Mouse (Mus musculus): ENCODE results near the gene Mrpl1. TPM values are rescaled to one million over a fixed set of nuclear protein-coding genes. Genes with fewer than 3 reads are reported as not detected.

The Mrpl1 gene
- total and polyA plus RNA-seq, 3 experiments = 3.1 to 50.9 (median 42.5) TPM

DNA sequence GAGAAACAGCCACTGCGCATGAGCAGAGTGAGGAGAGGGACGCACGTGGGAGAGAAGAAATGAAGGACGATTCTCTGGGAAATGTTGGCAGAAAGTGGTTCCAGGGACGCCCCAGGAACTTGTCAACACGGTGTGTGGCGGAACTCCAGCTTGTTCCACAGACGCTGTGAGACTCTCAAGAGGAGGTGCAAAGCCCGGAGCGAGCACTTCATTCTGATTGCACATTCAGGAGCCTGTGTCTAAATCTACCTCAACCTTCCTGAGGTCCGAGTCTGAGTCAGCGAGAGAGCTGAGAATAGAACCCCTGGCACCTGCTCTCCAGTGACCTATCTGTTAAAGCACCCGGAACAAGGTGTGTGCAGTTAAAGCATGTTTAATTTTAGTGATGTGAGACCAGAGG lies 98.8 kb downstream of the Mrpl1 start:
- no peak for DNase-seq (ENCODE audit: low spot score)
- H3K4me1 ChIP-seq (ENCODE audit: insufficient read depth, low read depth, low read length) = no peaks in the 10 kb centered on the region
- H3K4me3 ChIP-seq (ENCODE audit: low read depth, low read length) = no peak overlapping the region
- no peaks in the 10 kb centered on the region for H3K36me3 ChIP-seq (replicated peaks)
- H3K9me3 ChIP-seq (replicated peaks) = no peaks in the 10 kb centered on the region
- TF ChIP-seq GATA1 (IDR thresholded peaks at IDR 0.05; ENCODE audit: borderline replicate concordance, low read length) (no peak), GATA2 (IDR thresholded peaks at IDR 0.05; ENCODE audit: borderline replicate concordance, low read depth, low read length) (no peak), TAL1 (conservative IDR thresholded peaks at IDR 0.05; ENCODE audit: low read depth, low read length) (no peak), CTCF (IDR thresholded peaks at IDR 0.05; ENCODE audit: low read depth, low read length) (no peak), POLR2AphosphoS5 (IDR thresholded peaks at IDR 0.05; ENCODE audit: insufficient replicate concordance, low read depth, low read length) (no peak)
- H3K27me3 ChIP-seq (ENCODE audit: insufficient read depth, low read length) = no peaks in the 10 kb centered on the region
- no peak for ATAC-seq (ENCODE audit: extremely low read depth, insufficient number of reproducible peaks, low FRiP score, poor library complexity, severe bottlenecking)

DNA sequence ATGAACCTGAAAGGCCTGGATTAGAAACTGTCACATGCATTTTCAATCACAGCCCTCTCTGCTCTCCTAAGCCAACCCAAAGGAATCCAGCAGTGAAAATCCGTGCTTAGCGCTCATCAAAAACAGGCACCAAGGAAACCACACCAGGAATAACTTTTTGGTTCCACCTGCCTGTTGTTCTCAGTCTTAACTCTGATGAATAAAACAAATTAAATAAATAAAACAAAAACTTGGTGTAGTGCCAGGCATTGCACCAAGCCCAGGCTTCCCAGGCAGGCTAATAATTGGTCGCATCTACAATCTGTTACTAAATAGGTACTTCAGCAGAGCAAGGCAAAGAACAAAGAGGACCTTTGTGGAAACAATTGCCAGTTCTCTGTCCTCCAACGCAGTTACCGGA lies 99.4 kb downstream of the Mrpl1 start:
- no peak for ATAC-seq (ENCODE audit: extremely low read depth, insufficient number of reproducible peaks, low FRiP score, poor library complexity, severe bottlenecking)
- no peaks in the 10 kb centered on the region for H3K36me3 ChIP-seq (replicated peaks)
- no peaks in the 10 kb centered on the region for H3K27me3 ChIP-seq (ENCODE audit: insufficient read depth, low read length)
- no peak overlapping the region for H3K4me3 ChIP-seq (ENCODE audit: low read depth, low read length)
- TF ChIP-seq GATA1 (IDR thresholded peaks at IDR 0.05; ENCODE audit: borderline replicate concordance, low read length) (no peak), TAL1 (conservative IDR thresholded peaks at IDR 0.05; ENCODE audit: low read depth, low read length) (no peak), CTCF (IDR thresholded peaks at IDR 0.05; ENCODE audit: low read depth, low read length) (no peak), GATA2 (IDR thresholded peaks at IDR 0.05; ENCODE audit: borderline replicate concordance, low read depth, low read length) (no peak), POLR2AphosphoS5 (IDR thresholded peaks at IDR 0.05; ENCODE audit: insufficient replicate concordance, low read depth, low read length) (no peak)
- H3K4me1 ChIP-seq (ENCODE audit: insufficient read depth, low read depth, low read length) = no peaks in the 10 kb centered on the region
- H3K9me3 ChIP-seq (replicated peaks) = no peaks in the 10 kb centered on the region
- DNase-seq (ENCODE audit: low spot score) = no peak

DNA sequence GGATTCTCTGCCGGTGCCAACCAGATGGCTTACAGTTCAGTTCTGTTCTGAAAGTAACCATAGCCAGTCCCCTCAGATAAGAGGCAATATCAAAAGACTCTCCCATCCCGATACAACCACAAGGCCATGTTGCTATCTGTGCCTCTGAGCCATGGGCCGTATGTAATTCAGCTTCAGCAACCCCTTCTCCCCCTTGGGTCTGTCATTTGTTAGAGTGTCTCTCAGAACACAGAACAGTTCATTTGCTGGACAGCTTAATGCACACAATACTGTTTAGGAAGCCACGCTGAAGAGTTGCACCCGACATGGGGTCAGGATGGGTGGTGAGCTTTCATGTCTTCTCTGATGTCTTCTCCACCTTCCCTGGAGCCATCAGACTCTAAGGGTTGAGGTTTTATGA lies 100.3 kb downstream of the Mrpl1 start:
- no peaks in the 10 kb centered on the region for H3K27me3 ChIP-seq (ENCODE audit: insufficient read depth, low read length)
- no peaks in the 10 kb centered on the region for H3K36me3 ChIP-seq (replicated peaks)
- no peaks in the 10 kb centered on the region for H3K4me1 ChIP-seq (ENCODE audit: insufficient read depth, low read depth, low read length)
- H3K4me3 ChIP-seq (ENCODE audit: low read depth, low read length) = no peak overlapping the region
- no peaks in the 10 kb centered on the region for H3K9me3 ChIP-seq (replicated peaks)
- TF ChIP-seq GATA2 (IDR thresholded peaks at IDR 0.05; ENCODE audit: borderline replicate concordance, low read depth, low read length) (no peak), POLR2AphosphoS5 (IDR thresholded peaks at IDR 0.05; ENCODE audit: insufficient replicate concordance, low read depth, low read length) (no peak), CTCF (IDR thresholded peaks at IDR 0.05; ENCODE audit: low read depth, low read length) (no peak)
- no peak for ATAC-seq (ENCODE audit: extremely low read depth, insufficient number of reproducible peaks, low FRiP score, poor library complexity, severe bottlenecking)
- DNase-seq (ENCODE audit: low spot score) = no peak

DNA sequence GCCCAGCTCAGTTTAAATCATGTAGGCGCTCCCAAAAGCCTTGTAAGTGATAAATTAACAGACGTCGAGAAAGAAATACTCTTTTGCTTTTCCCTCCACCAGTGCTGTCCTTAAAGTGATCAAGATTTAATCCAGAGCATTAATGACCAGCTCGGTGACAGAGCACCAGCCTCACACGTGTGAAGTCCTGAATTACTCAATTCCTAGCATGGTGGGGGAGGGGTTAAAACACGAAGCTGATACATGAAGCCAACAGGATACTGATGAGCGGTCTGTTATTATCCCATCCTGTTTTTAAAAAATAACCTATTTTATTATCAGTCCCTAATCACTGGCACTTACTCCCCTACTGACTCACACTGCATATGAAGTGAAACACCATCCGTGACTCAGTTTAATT lies 102.4 kb downstream of the Mrpl1 start:
- H3K36me3 ChIP-seq (replicated peaks) = no peaks in the 10 kb centered on the region
- no peaks in the 10 kb centered on the region for H3K9me3 ChIP-seq (replicated peaks)
- ATAC-seq (ENCODE audit: extremely low read depth, insufficient number of reproducible peaks, low FRiP score, poor library complexity, severe bottlenecking) (no peak), DNase-seq (ENCODE audit: low spot score) (no peak)
- H3K4me3 ChIP-seq (ENCODE audit: low read depth, low read length) = no peak overlapping the region
- H3K4me1 ChIP-seq (ENCODE audit: insufficient read depth, low read depth, low read length) = no peaks in the 10 kb centered on the region
- H3K27me3 ChIP-seq (ENCODE audit: insufficient read depth, low read length) = no peaks in the 10 kb centered on the region
- TF ChIP-seq POLR2AphosphoS5 (IDR thresholded peaks at IDR 0.05; ENCODE audit: insufficient replicate concordance, low read depth, low read length) (no peak), GATA1 (IDR thresholded peaks at IDR 0.05; ENCODE audit: borderline replicate concordance, low read length) (no peak), TAL1 (conservative IDR thresholded peaks at IDR 0.05; ENCODE audit: low read depth, low read length) (no peak), GATA2 (IDR thresholded peaks at IDR 0.05; ENCODE audit: borderline replicate concordance, low read depth, low read length) (no peak), CTCF (IDR thresholded peaks at IDR 0.05; ENCODE audit: low read depth, low read length) (no peak)

Other genes starting within 250 kb of the Mrpl1 start
- gene Cnot6l, start 45.3 kb upstream of the Mrpl1 start, total RNA-seq (2014; fragmentation: Nextera tagmentation) = 190 and 198 TPM in 2 replicates
- gene Cnot6l, start 45.3 kb upstream of the Mrpl1 start, total RNA-seq (2017) = 111 and 141 TPM in 2 replicates
- 6.0 and 6.8 TPM in 2 replicates for gene Cnot6l, start 45.3 kb upstream of the Mrpl1 start, polyA plus RNA-seq (2012)
- 0.15 and 0.23 TPM in 2 replicates for gene Fras1, start 164.5 kb downstream of the Mrpl1 start, total RNA-seq (2014; fragmentation: Nextera tagmentation)
- 0.11 and 0.12 TPM in 2 replicates for gene Fras1, start 164.5 kb downstream of the Mrpl1 start, total RNA-seq (2017)
- gene Fras1, start 164.5 kb downstream of the Mrpl1 start, polyA plus RNA-seq (2012) = 0.01 and 0.02 TPM in 2 replicates